Mouse (Mus musculus): ENCODE results near the gene Atf6b.

The Atf6b gene

GRCm38 (mm10) chr17:34627093-34627942 lies 19.6 kb upstream of the Atf6b start:
- peak; percentile 43 for DNase-seq (ENCODE audit: low spot score)

DNA sequence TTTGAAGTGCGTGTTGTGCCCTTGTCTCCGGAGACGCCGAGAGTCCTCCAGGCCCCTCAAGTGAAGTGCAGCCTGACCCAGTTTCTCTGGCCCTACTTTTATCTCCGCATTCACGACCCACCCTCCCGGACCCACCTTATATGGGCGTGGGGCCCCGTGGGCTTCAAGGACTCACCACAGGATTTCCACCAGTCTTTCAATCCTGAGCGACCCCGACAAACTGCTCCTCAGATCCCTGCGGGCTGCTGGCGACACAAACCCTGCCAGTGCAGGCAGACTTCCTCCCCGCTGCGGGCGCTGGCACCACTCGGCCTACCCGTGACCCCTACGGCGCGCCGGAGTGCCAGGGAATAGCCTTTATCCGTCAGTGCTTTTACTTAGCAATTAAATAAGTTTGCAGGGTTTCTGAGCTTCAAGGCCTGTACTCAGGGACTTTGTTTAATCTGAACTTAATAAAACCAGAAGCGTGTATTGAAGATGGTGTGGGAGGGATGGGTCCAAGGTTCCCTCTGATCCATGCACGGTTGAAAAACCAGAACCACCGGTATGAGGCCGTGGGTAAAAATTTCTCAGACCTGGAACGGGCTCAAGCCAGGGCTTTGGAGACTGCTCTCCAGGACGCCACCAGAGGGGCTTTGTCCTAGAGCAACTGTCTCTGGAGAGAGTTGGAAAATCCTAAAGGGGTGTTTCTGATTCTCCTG lies 18.9 kb upstream of the Atf6b start, which contains the start of gene Ppt2:
Gene Ppt2 (minus strand): TSS at position 568 of the 701 bp plus-strand sequence.
- DNase-seq (ENCODE audit: low spot score), result no peak

DNA sequence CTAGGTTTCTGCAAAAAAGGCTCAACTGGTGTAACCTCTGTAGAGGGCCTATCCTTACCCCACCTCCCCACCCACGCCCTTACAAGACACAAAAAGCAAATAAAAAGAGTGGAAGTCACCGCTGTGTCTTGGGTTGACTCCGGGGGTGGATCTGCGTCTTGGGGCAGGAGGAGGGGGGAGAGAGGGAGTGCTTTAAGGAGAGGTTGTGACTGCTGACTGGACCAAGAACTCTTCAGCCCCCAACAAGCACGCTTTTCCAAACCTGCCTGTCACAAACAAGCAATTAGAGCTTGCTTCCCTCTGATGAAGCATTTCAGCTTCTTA lies 18.3 kb upstream of the Atf6b start:
- no peak for DNase-seq (ENCODE audit: low spot score)

DNA sequence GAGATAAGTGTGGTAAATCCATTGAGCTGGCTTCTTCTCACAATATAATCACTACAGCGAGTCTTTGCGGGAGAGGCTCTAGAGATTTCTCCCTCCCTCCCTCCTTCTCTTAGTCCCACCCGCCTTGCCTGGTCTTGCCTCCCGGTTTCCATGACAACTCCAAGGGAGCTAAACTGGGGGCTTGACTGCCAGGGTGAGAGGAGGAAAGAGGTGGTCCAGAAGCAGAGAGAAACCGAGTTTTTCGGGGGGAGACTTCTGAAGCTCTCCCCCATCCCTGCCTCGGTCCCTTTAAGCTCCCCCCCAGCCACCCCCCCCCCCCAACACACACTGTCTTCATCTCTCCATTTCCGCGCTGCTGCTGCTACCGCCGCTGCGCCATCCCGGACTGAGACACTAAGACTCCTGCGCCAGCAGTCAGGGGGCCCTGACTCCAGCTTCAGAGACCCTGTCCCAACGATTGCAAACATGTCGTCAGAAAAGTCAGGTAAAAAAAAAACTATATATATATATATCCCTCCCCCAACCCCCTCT lies 17.7 kb upstream of the Atf6b start, which contains the start of gene Prrt1:
Gene Prrt1 (plus strand): TSS at position 313 of the 531 bp plus-strand sequence.
- no peak for DNase-seq (ENCODE audit: low spot score)

- no peak for DNase-seq (ENCODE audit: low spot score)
Measured at GRCm38 (mm10) chr17:34629796-34630603, 16.9 kb upstream of the Atf6b start.

DNA sequence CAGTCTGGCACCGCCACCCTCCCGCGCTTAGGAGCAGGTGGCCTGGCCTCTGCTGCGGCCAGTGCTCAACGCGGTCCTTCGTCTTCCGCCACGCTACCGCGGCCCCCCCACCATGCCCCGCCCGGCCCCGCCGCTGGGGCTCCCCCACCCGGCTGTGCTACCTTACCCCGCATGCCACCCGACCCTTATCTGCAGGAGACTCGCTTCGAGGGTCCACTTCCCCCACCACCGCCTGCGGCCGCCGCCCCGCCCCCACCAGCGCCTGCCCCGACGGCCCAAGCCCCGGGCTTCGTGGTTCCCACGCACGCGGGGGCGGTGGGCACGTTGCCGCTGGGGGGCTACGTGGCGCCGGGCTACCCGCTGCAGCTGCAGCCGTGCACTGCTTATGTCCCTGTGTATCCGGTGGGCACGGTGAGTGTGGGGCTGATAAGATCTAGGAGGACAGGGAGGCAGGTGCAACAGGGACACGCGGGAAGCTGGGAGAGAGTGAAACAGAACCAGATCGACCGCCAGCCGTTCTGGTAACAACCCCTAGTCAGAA lies 16.1 kb upstream of the Atf6b start:
- DNase-seq (ENCODE audit: low spot score), result no peak

- no peak for DNase-seq (ENCODE audit: low spot score)
Measured at GRCm38 (mm10) chr17:34631647-34632046, 15.3 kb upstream of the Atf6b start.

DNA sequence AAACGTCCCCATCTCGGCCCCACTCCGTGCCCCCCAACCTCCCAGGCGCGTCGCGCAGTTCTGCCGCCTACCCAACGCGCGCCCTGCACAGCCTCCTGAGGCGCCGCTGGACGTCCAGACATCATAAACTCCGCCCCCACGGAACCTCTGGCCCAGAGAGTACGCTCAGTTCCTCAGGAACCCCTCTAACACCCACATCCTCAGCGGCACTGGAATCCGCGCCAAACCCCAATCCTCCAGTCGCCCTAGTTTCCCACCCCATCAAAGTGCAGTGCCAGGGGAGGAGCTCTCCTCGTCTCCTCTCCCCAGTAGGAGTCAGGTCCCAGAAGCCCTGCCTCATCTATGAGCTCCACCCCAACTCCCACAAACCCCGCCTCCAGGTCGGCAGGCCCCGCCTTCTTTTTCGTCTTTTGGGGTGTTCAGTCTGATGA lies 14.7 kb upstream of the Atf6b start:
- DNase-seq (ENCODE audit: low spot score), result peak; percentile 42

GRCm38 (mm10) chr17:34635671-34636070 lies 11.3 kb upstream of the Atf6b start:
- DNase-seq (ENCODE audit: low spot score), result no peak

GRCm38 (mm10) chr17:34637459-34637858 lies 9.5 kb upstream of the Atf6b start:
- DNase-seq (ENCODE audit: low spot score), result no peak

GRCm38 (mm10) chr17:34639461-34640255 lies 7.3 kb upstream of the Atf6b start:
- no peak for DNase-seq (ENCODE audit: low spot score)

DNA sequence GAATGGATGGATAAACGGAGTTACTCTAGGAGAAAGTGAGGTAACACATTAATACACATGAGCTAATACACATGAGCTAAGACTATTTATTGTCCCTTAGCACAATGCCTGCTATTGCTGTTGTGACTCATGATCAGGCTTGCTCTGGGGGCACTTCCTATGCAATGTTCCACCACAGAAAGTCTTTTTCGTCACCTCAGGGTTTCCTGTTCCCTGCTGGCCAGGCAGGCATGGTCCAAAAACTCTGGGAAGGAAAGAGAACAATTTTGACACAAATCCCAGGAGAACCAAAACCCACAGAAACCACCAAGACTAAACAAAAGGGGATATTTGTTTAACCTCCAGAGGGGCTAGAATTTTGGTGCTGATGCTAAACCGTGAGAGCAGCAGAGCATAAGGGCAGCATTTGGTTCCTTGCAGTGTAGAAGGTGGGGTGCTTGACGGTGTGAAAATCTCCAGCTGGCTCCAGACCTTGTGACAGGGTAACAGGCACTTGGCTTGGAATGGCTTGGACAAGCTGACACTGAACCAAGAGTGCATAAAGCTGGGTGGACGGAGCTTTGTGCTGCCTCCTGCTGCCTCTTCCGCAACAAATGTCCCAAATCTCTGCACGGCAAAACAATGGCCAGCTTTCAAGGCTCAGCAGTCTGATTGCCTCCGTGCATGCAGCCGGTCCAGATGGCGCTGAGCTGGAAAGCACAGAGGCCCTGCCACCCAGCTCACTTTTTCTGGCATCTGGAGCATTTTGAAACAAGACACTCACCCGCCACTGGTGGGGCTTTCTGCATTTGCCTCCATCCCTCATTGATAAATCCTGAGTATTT lies 6.0 kb upstream of the Atf6b start:
- DNase-seq (ENCODE audit: low spot score), result no peak

- DNase-seq (ENCODE audit: low spot score), result no peak
Measured at GRCm38 (mm10) chr17:34641945-34642344, 5.0 kb upstream of the Atf6b start.

DNA sequence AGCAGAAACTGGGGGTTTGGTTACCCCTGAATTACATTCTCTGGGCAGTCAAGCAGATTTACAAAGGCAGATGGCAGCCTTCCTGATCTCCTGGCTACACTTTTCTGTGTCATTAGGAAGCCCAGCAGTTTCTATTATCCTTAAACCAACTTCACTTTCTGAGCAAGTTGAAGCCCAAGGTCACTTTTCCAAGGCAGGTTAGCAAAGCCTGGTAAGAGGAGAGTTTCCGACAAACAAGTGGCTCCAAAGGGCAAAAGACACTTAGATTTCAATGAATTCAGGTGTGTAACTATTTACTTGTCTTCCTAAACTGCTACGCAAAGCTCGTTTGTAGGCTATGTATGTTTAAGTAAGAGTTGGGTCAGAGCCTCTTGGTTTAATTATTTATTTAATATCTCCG lies 3.6 kb upstream of the Atf6b start:
- no peak for DNase-seq (ENCODE audit: low spot score)

GRCm38 (mm10) chr17:34643944-34644343 lies 3.0 kb upstream of the Atf6b start:
- no peak for DNase-seq (ENCODE audit: low spot score)

- DNase-seq (ENCODE audit: low spot score), result peak; percentile 83
Measured at GRCm38 (mm10) chr17:34644608-34645007, 2.3 kb upstream of the Atf6b start, which contains the start of gene Fkbpl. TSS of gene Fkbpl (plus strand) at chr17:34644764.

- no peak for DNase-seq (ENCODE audit: low spot score)
Measured at GRCm38 (mm10) chr17:34645256-34645829, 1.6 kb upstream of the Atf6b start.

GRCm38 (mm10) chr17:34645831-34646511 lies 975 bp upstream of the Atf6b start:
- no peak for DNase-seq (ENCODE audit: low spot score)
